Mouse (Mus musculus): Measurements from ENCODE around the gene Camk1d. TPM values are rescaled to one million over a fixed set of nuclear protein-coding genes. Genes with fewer than 3 reads are reported as not detected.

Camk1d gene
- polyA plus RNA-seq, 2 experiments, result 0.63 to 0.83 TPM

GRCm38 (mm10) chr2:5533868-5534267 lies 180.4 kb downstream of the Camk1d start:
- no peaks in the 10 kb centered on the region for H3K27me3 ChIP-seq (ENCODE audit: control insufficient read depth, insufficient read depth, low read length)
- H3K36me3 ChIP-seq (replicated peaks; ENCODE audit: control insufficient read depth, insufficient read depth, low read depth), result no peaks in the 10 kb centered on the region
- WGBS (ENCODE audit: insufficient replicate concordance), result 49% methylated on average over 2 of the region's 2 CpGs
- H3K4me3 ChIP-seq (ENCODE audit: insufficient read depth in 1 of 2, low read depth in 2 of 2, low read length in 2 of 2), result no peak overlapping the region
- no peak for DNase-seq (ENCODE audit: low read depth in 3 of 3, low spot score in 3 of 3)
- no peak overlapping the region for H3K9ac ChIP-seq (replicated peaks)
- no peaks in the 10 kb centered on the region for H3K4me1 ChIP-seq (replicated peaks; ENCODE audit: control insufficient read depth in 2 of 2, insufficient read depth in 2 of 2, low read length in 1 of 2)
- ATAC-seq (ENCODE audit: insufficient read depth), result no peak
- H3K27ac ChIP-seq, result no peak overlapping the region
- H3K4me2 ChIP-seq (ENCODE audit: low read depth), result no peak overlapping the region
- TF ChIP-seq CTCF (IDR thresholded peaks at IDR 0.05; ENCODE audit: low read depth), result no peak
- TF ChIP-seq EP300 (IDR thresholded peaks at IDR 0.05; ENCODE audit: low read depth), result no peak
- H3K9me3 ChIP-seq (ENCODE audit: control insufficient read depth, low read length), result no peaks in the 10 kb centered on the region

GRCm38 (mm10) chr2:5529992-5530391 lies 184.3 kb downstream of the Camk1d start:
- no peaks in the 10 kb centered on the region for H3K36me3 ChIP-seq (replicated peaks; ENCODE audit: control insufficient read depth, insufficient read depth, low read depth)
- no peaks in the 10 kb centered on the region for H3K4me1 ChIP-seq (replicated peaks; ENCODE audit: control insufficient read depth in 2 of 2, insufficient read depth in 2 of 2, low read length in 1 of 2)
- 44% methylated on average over 2 of the region's 2 CpGs for WGBS (ENCODE audit: insufficient replicate concordance)
- DNase-seq (ENCODE audit: low read depth in 3 of 3, low spot score in 3 of 3), result no peak
- ATAC-seq (ENCODE audit: insufficient read depth), result no peak
- TF ChIP-seq CTCF (IDR thresholded peaks at IDR 0.05; ENCODE audit: low read depth), result no peak
- TF ChIP-seq EP300 (IDR thresholded peaks at IDR 0.05; ENCODE audit: low read depth), result no peak
- H3K4me2 ChIP-seq (ENCODE audit: low read depth), result no peak overlapping the region
- H3K27me3 ChIP-seq (ENCODE audit: control insufficient read depth, insufficient read depth, low read length), result no peaks in the 10 kb centered on the region
- H3K27ac ChIP-seq, result no peak overlapping the region
- H3K9ac ChIP-seq (replicated peaks), result no peak overlapping the region
- no peak overlapping the region for H3K4me3 ChIP-seq (ENCODE audit: insufficient read depth in 1 of 2, low read depth in 2 of 2, low read length in 2 of 2)
- no peaks in the 10 kb centered on the region for H3K9me3 ChIP-seq (ENCODE audit: control insufficient read depth, low read length)

GRCm38 (mm10) chr2:5519221-5519669 lies 195.1 kb downstream of the Camk1d start:
- Histone ChIP-seq H3K4me1 (replicated peaks; ENCODE audit: control insufficient read depth in 2 of 2, insufficient read depth in 2 of 2, low read length in 1 of 2) (no peaks in the 10 kb centered on the region), H3K4me3 (ENCODE audit: insufficient read depth in 1 of 2, low read depth in 2 of 2, low read length in 2 of 2) (no peak overlapping the region), H3K27me3 (ENCODE audit: control insufficient read depth, insufficient read depth, low read length) (no peaks in the 10 kb centered on the region), H3K36me3 (replicated peaks; ENCODE audit: control insufficient read depth, insufficient read depth, low read depth) (no peaks in the 10 kb centered on the region), H3K9ac (replicated peaks) (no peak overlapping the region), H3K4me2 (ENCODE audit: low read depth) (no peak overlapping the region), H3K27ac (no peak overlapping the region), H3K9me3 (ENCODE audit: control insufficient read depth, low read length) (no peaks in the 10 kb centered on the region)
- ATAC-seq (ENCODE audit: insufficient read depth) (no peak), DNase-seq (ENCODE audit: low read depth in 3 of 3, low spot score in 3 of 3) (no peak)
- no peak for TF ChIP-seq EP300 (IDR thresholded peaks at IDR 0.05; ENCODE audit: low read depth)
- no peak for TF ChIP-seq CTCF (IDR thresholded peaks at IDR 0.05; ENCODE audit: low read depth)
- 54% methylated on average over 8 of the region's 8 CpGs for WGBS (ENCODE audit: insufficient replicate concordance)

- H3K4me3 ChIP-seq (ENCODE audit: insufficient read depth in 1 of 2, low read depth in 2 of 2, low read length in 2 of 2), result no peak overlapping the region
- no peak for DNase-seq (ENCODE audit: low read depth in 3 of 3, low spot score in 3 of 3)
- TF ChIP-seq CTCF (IDR thresholded peaks at IDR 0.05; ENCODE audit: low read depth) (no peak), EP300 (IDR thresholded peaks at IDR 0.05; ENCODE audit: low read depth) (no peak)
- no peak overlapping the region for H3K9ac ChIP-seq (replicated peaks)
- no peaks in the 10 kb centered on the region for H3K36me3 ChIP-seq (replicated peaks; ENCODE audit: control insufficient read depth, insufficient read depth, low read depth)
- no peaks in the 10 kb centered on the region; a peak in 1 of 4 replicates for H3K4me1 ChIP-seq (replicated peaks; ENCODE audit: control insufficient read depth in 2 of 2, insufficient read depth in 2 of 2, low read length in 1 of 2)
- no peak overlapping the region for H3K27ac ChIP-seq
- H3K9me3 ChIP-seq (ENCODE audit: control insufficient read depth, low read length), result no peaks in the 10 kb centered on the region
- ATAC-seq (ENCODE audit: insufficient read depth), result no peak
- no peaks in the 10 kb centered on the region for H3K27me3 ChIP-seq (ENCODE audit: control insufficient read depth, insufficient read depth, low read length)
- H3K4me2 ChIP-seq (ENCODE audit: low read depth), result no peak overlapping the region
- 69% methylated on average over 2 of the region's 2 CpGs for WGBS (ENCODE audit: insufficient replicate concordance)
These were observed 199.2 kb downstream of the Camk1d start for GRCm38 (mm10) chr2:5515106-5515505.

GRCm38 (mm10) chr2:5514095-5514494 lies 200.2 kb downstream of the Camk1d start:
- Histone ChIP-seq H3K9me3 (ENCODE audit: control insufficient read depth, low read length) (no peaks in the 10 kb centered on the region), H3K4me3 (ENCODE audit: insufficient read depth in 1 of 2, low read depth in 2 of 2, low read length in 2 of 2) (no peak overlapping the region), H3K9ac (replicated peaks) (no peak overlapping the region), H3K27me3 (ENCODE audit: control insufficient read depth, insufficient read depth, low read length) (no peaks in the 10 kb centered on the region), H3K36me3 (replicated peaks; ENCODE audit: control insufficient read depth, insufficient read depth, low read depth) (no peaks in the 10 kb centered on the region), H3K4me1 (replicated peaks; ENCODE audit: control insufficient read depth in 2 of 2, insufficient read depth in 2 of 2, low read length in 1 of 2) (no peaks in the 10 kb centered on the region; a peak in 1 of 4 replicates), H3K4me2 (ENCODE audit: low read depth) (no peak overlapping the region), H3K27ac (no peak overlapping the region)
- no peak for ATAC-seq (ENCODE audit: insufficient read depth)
- no peak for DNase-seq (ENCODE audit: low read depth in 3 of 3, low spot score in 3 of 3)
- TF ChIP-seq EP300 (IDR thresholded peaks at IDR 0.05; ENCODE audit: low read depth) (no peak), CTCF (IDR thresholded peaks at IDR 0.05; ENCODE audit: low read depth) (no peak)
- WGBS (ENCODE audit: insufficient replicate concordance), result 57% methylated on average over 5 of the region's 5 CpGs

All from liver, embryonic 14.5 days (tissue).